Mouse (Mus musculus): ENCODE results near the gene Bhmt.

- TF ChIP-seq CTCF (IDR thresholded peaks at IDR 0.05; ENCODE audit: borderline replicate concordance, insufficient read depth, low read depth, low read length) (no peak), POLR2A (IDR thresholded peaks at IDR 0.05; ENCODE audit: borderline replicate concordance, insufficient read depth, low read length) (no peak)
These were observed 39.1 kb upstream of the Bhmt start for GRCm38 (mm10) chr13:93676864-93677263.

All from cerebellum, adult 2 months (tissue).